Mouse (Mus musculus): ENCODE data around the gene Kcnk5.

- TF ChIP-seq CTCF (conservative IDR thresholded peaks at IDR 0.05; ENCODE audit: low read length) = no peak
- no peak for TF ChIP-seq POU5F1 (IDR thresholded peaks at IDR 0.05; ENCODE audit: borderline replicate concordance, low read length)
These were observed 8.1 kb upstream of the Kcnk5 start for GRCm38 (mm10) chr14:20189751-20190150.

Data from E14TG2a.4 (cell line).